Mouse (Mus musculus): ENCODE results near the gene Gm20219. TPM values are rescaled to one million over a fixed set of nuclear protein-coding genes. Genes with fewer than 3 reads are reported as not detected.

Gene Gm20219
- total RNA-seq, 2 experiments from 2014 or later: 0.31 to 1.2 TPM

- peak; percentile 67 for DNase-seq
Observed at GRCm38 (mm10) chr17:56552781-56553363, 1.3 kb downstream of the Gm20219 start.

- DNase-seq: no peak
Observed at GRCm38 (mm10) chr17:56551841-56552581, 2.2 kb downstream of the Gm20219 start.

GRCm38 (mm10) chr17:56550784-56551475 is 3.3 kb downstream of the Gm20219 start:
- peak; percentile 4 for DNase-seq

GRCm38 (mm10) chr17:56548605-56549105 is 5.5 kb downstream of the Gm20219 start:
- DNase-seq: no peak

GRCm38 (mm10) chr17:56547846-56548604 is 6.2 kb downstream of the Gm20219 start:
- DNase-seq: peak; percentile 9

- DNase-seq: peak; percentile 47
Observed at GRCm38 (mm10) chr17:56547116-56547845, 6.9 kb downstream of the Gm20219 start.

GRCm38 (mm10) chr17:56546576-56546975 is 7.6 kb downstream of the Gm20219 start:
- no peak for DNase-seq

- no peak for DNase-seq
Observed at GRCm38 (mm10) chr17:56545945-56546344, 8.2 kb downstream of the Gm20219 start.

GRCm38 (mm10) chr17:56544699-56545387 is 9.3 kb downstream of the Gm20219 start:
- DNase-seq: peak; percentile 2

- DNase-seq: peak; percentile 2
Observed at GRCm38 (mm10) chr17:56543684-56544224, 10.4 kb downstream of the Gm20219 start.

GRCm38 (mm10) chr17:56542736-56543135 is 11.5 kb downstream of the Gm20219 start:
- peak; percentile 3 for DNase-seq

- DNase-seq: no peak
Observed at GRCm38 (mm10) chr17:56540562-56540975, 13.6 kb downstream of the Gm20219 start.

- no peak for DNase-seq
Observed at GRCm38 (mm10) chr17:56537912-56538311, 16.3 kb downstream of the Gm20219 start.

- no peak for DNase-seq
Observed at GRCm38 (mm10) chr17:56536874-56537273, 17.3 kb downstream of the Gm20219 start.

GRCm38 (mm10) chr17:56536192-56536591 is 18.0 kb downstream of the Gm20219 start:
- no peak for DNase-seq

GRCm38 (mm10) chr17:56524943-56525342 is 29.2 kb downstream of the Gm20219 start:
- no peak for DNase-seq

GRCm38 (mm10) chr17:56522744-56523143 is 31.4 kb downstream of the Gm20219 start:
- no peak for DNase-seq

- DNase-seq: peak; percentile 11
Observed at GRCm38 (mm10) chr17:56515690-56516410, 38.3 kb downstream of the Gm20219 start.

- DNase-seq: no peak
Observed at GRCm38 (mm10) chr17:56514916-56515315, 39.3 kb downstream of the Gm20219 start.

- no peak for DNase-seq
Observed at GRCm38 (mm10) chr17:56514330-56514729, 39.9 kb downstream of the Gm20219 start.
